Mouse (Mus musculus): ENCODE data around the gene Rnase13. TPM values are rescaled to one million over a fixed set of nuclear protein-coding genes. Genes with fewer than 3 reads are reported as not detected.

Rnase13 gene
- polyA plus RNA-seq, 1 experiment from 2014 or later: not detected

DNA sequence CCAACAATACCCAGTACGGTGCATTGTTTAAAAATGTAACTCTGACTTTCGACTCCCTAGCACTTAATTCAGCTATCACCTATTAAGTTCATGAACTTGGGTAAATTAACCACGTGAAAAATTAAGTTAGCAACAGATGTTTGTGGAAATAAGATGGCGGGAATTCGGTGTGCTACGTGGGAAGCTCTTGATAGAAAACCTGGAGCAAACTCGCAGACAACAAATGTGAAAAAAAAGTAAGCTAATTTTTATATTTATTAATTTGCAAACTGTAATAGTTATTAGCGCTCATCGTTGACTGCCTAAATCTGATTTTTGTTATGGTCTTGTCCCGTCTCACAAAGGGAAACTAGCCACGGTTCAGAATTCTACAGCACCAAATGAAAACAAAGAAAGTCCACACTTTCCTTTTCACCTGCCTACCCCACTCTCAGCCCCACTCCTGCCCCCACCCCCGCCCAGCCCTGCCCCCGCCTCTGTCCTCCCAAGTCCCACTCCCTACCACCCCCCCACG is 38.5 kb downstream of the Rnase13 start:
- peaks cover 12% of the 10 kb centered on the region for H3K4me1 ChIP-seq (ENCODE audit: insufficient read depth, low read length)
- ATAC-seq (ENCODE audit: low FRiP score, low TSS enrichment): peak; percentile 60
- WGBS: 2% methylated on average over 13 of the region's 14 CpGs
- H3K4me3 ChIP-seq (ENCODE audit: low read length): peak overlapping the region; percentile 76
- H3K4me2 ChIP-seq (replicated peaks; ENCODE audit: low read depth, low read length): peak overlapping the region; percentile 86
- peak overlapping the region; percentile 84 for H3K27ac ChIP-seq (ENCODE audit: low read length)
- H3K27me3 ChIP-seq (ENCODE audit: insufficient read depth, low read length): no peaks in the 10 kb centered on the region
- peak overlapping the region; percentile 83 for H3K9ac ChIP-seq (replicated peaks; ENCODE audit: low read length)
- peaks cover 24% of the 10 kb centered on the region for H3K36me3 ChIP-seq (ENCODE audit: insufficient read depth, low read length)
- H3K9me3 ChIP-seq (ENCODE audit: low read length): no peaks in the 10 kb centered on the region

GRCm38 (mm10) chr14:51883527-51884030 is 39.0 kb downstream of the Rnase13 start:
- WGBS: 1% methylated on average over 4 of the region's 4 CpGs
- Histone ChIP-seq H3K27ac (ENCODE audit: low read length) (peak overlapping the region; percentile 84), H3K9me3 (ENCODE audit: low read length) (no peaks in the 10 kb centered on the region), H3K36me3 (ENCODE audit: insufficient read depth, low read length) (peaks cover 19% of the 10 kb centered on the region), H3K27me3 (ENCODE audit: insufficient read depth, low read length) (no peaks in the 10 kb centered on the region), H3K4me3 (ENCODE audit: low read length) (peak overlapping the region; percentile 76), H3K4me2 (replicated peaks; ENCODE audit: low read depth, low read length) (peak overlapping the region; percentile 86), H3K4me1 (ENCODE audit: insufficient read depth, low read length) (peaks cover 12% of the 10 kb centered on the region), H3K9ac (replicated peaks; ENCODE audit: low read length) (peak overlapping the region; percentile 83)
- ATAC-seq (ENCODE audit: low FRiP score, low TSS enrichment): peak; percentile 55

DNA sequence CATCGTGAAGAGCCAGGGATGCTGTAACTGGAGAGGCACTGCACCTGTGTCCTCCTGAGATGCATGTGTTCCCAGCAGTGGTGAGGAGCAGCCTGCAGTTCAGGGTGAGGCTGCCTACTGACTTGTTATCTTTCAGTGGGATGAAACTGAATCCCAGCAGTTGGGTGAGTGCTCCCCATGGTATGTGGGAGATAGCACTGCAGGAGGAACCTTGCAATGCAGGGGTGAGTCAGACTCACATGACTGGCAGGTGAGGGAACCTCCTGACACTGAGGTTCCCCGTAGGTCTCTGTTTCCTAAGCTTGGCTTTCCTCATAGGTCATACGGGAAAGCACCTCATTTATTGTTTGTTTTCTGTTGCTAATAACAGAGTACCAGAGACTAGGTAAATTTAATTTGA is 45.1 kb downstream of the Rnase13 start:
- Histone ChIP-seq H3K9ac (replicated peaks; ENCODE audit: low read length) (no peak overlapping the region), H3K4me1 (ENCODE audit: insufficient read depth, low read length) (no peaks in the 10 kb centered on the region), H3K4me2 (replicated peaks; ENCODE audit: low read depth, low read length) (no peak overlapping the region), H3K9me3 (ENCODE audit: low read length) (no peaks in the 10 kb centered on the region), H3K27me3 (ENCODE audit: insufficient read depth, low read length) (no peaks in the 10 kb centered on the region), H3K27ac (ENCODE audit: low read length) (no peak overlapping the region), H3K4me3 (ENCODE audit: low read length) (no peak overlapping the region), H3K36me3 (ENCODE audit: insufficient read depth, low read length) (no peaks in the 10 kb centered on the region)
- 64% methylated on average over 3 of the region's 3 CpGs for WGBS
- no peak for ATAC-seq (ENCODE audit: low FRiP score, low TSS enrichment)

GRCm38 (mm10) chr14:51871741-51872140 is 50.8 kb downstream of the Rnase13 start:
- WGBS: 69% methylated on average over 9 of the region's 9 CpGs
- Histone ChIP-seq H3K27me3 (ENCODE audit: insufficient read depth, low read length) (no peaks in the 10 kb centered on the region), H3K4me1 (ENCODE audit: insufficient read depth, low read length) (no peaks in the 10 kb centered on the region), H3K4me3 (ENCODE audit: low read length) (no peak overlapping the region), H3K36me3 (ENCODE audit: insufficient read depth, low read length) (no peaks in the 10 kb centered on the region), H3K4me2 (replicated peaks; ENCODE audit: low read depth, low read length) (no peak overlapping the region), H3K9ac (replicated peaks; ENCODE audit: low read length) (no peak overlapping the region), H3K27ac (ENCODE audit: low read length) (no peak overlapping the region), H3K9me3 (ENCODE audit: low read length) (no peaks in the 10 kb centered on the region)
- ATAC-seq (ENCODE audit: low FRiP score, low TSS enrichment): no peak

Other genes starting within 250 kb of the Rnase13 start
- gene Gm17079, start 227.3 kb downstream of the Rnase13 start, polyA plus RNA-seq (2015; fragmentation: Nextera tagmentation; extraction: Ambion mirVana): not detected in 2 replicates
- not detected in 2 replicates for gene Gm5800, start 205.6 kb downstream of the Rnase13 start, polyA plus RNA-seq (2015; fragmentation: Nextera tagmentation; extraction: Ambion mirVana)
- gene Ang4, start 149.2 kb downstream of the Rnase13 start, polyA plus RNA-seq (2015; fragmentation: Nextera tagmentation; extraction: Ambion mirVana): not detected in 2 replicates
- not detected in 2 replicates for gene AY358078, start 122.7 kb downstream of the Rnase13 start, polyA plus RNA-seq (2015; fragmentation: Nextera tagmentation; extraction: Ambion mirVana)
- gene Ear6, start 69.1 kb downstream of the Rnase13 start, polyA plus RNA-seq (2015; fragmentation: Nextera tagmentation; extraction: Ambion mirVana): not detected in 2 replicates
- gene Mettl17, start 37.9 kb downstream of the Rnase13 start, polyA plus RNA-seq (2015; fragmentation: Nextera tagmentation; extraction: Ambion mirVana): 49.1 and 57.3 TPM in 2 replicates
- 0.30 and 0.50 TPM in 2 replicates for gene Slc39a2, start 29.9 kb downstream of the Rnase13 start, polyA plus RNA-seq (2015; fragmentation: Nextera tagmentation; extraction: Ambion mirVana)
- gene Ndrg2, start 8.6 kb downstream of the Rnase13 start, polyA plus RNA-seq (2015; fragmentation: Nextera tagmentation; extraction: Ambion mirVana): 52.0 and 59.5 TPM in 2 replicates
- not detected in 2 replicates for gene Tppp2, start 4.3 kb downstream of the Rnase13 start, polyA plus RNA-seq (2015; fragmentation: Nextera tagmentation; extraction: Ambion mirVana)
- gene Arhgef40, start 61.9 kb upstream of the Rnase13 start, polyA plus RNA-seq (2015; fragmentation: Nextera tagmentation; extraction: Ambion mirVana): 92.1 and 97.8 TPM in 2 replicates
- gene Tmem253, start 92.9 kb upstream of the Rnase13 start, polyA plus RNA-seq (2015; fragmentation: Nextera tagmentation; extraction: Ambion mirVana): 1.0 and 1.6 TPM in 2 replicates
- gene Zfp219, start 98.0 kb upstream of the Rnase13 start, polyA plus RNA-seq (2015; fragmentation: Nextera tagmentation; extraction: Ambion mirVana): 38.9 and 39.2 TPM in 2 replicates
- gene Olfr221, start 119.7 kb upstream of the Rnase13 start, polyA plus RNA-seq (2015; fragmentation: Nextera tagmentation; extraction: Ambion mirVana): not detected in 2 replicates
- gene Hnrnpc, start 181.3 kb upstream of the Rnase13 start, polyA plus RNA-seq (2015; fragmentation: Nextera tagmentation; extraction: Ambion mirVana): 659 and 687 TPM in 2 replicates
- 67.4 and 74.1 TPM in 2 replicates for gene Rpgrip1, start 187.9 kb upstream of the Rnase13 start, polyA plus RNA-seq (2015; fragmentation: Nextera tagmentation; extraction: Ambion mirVana)